Mouse (Mus musculus) megakaryocyte, embryonic 14.5 days (primary cell): Measurements from ENCODE around the gene Hist1h4h.

Experiments
- FLI1 ChIP-seq: IDR thresholded peaks from 2 replicates; pipeline ENCODE4 v1.6.1; 2012; ENCODE audit warnings: low read length, inconsistent platforms, mixed read lengths
- GATA1 ChIP-seq: IDR thresholded peaks from 3 replicates; pipeline ENCODE4 v1.6.1; 2012; ENCODE audit warnings: mixed read lengths, low read length, inconsistent platforms, borderline replicate concordance

DNA sequence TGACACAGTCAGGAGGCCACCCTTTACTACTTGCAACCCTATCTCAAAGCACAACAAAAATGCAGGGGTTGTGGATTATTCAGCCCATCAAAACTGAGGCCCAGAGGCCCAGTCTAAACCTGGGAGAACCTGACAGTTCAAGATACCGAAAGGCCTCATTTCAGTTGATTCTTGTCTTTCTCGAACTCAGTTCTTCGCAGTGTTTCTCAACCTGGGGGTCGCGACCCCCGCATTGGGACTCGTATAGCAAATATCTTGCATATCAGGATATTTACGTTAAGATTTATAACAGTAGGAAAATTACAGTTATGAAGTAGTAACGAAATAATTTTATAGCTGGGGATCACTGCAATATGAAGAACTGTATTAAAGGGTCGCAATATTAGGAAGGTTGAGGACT is 4.9 kb upstream of the Hist1h4h start:
- TF ChIP-seq GATA1 (no peak), FLI1 (no peak)
